11 mouse cellular contexts compared by ENCODE assay signal in the genomic region with DNA sequence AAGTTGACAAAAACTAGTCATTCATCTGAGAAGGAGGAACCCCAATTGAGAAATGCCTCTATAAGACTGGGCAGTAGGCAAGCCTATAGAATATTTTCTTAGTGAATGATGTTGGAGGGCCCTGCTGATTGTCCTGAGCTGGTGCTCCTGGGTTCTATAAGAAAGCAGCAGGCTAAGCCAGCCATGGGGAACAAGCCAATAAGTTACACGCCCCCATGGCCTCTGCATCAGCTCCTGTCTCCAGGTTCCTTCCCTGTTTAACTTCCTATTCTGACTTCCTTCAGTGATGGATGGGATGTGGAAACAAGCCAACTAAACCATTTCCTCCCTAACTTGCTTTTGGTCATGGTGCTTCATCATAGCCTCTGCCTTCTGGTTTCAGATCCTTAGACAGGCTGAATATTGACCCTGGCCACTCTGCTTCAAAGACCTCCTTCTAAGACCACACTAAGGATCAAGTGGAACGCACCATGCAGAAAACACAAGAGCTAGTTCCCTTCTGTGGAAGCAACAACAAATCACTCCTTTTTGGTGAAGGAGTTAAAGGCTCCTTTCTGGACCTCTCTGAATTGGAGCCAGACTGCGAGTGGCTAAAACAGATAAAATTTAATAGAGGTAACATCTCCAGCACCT.
DNase-seq lines count a peak whose midpoint lies in the region; ATAC-seq lines count a peak whose summit lies in the region.
"Had no signal": no experiment of that assay in that cellular context is flagged by ENCODE, and none has a peak within 500 bp of the region (broad histone marks: within the 10 kb centered on the region; RNA-seq: fewer than 3 reads in every experiment).

No protein-coding gene starts in this region.

- 40% methylated on average over 3 of the region's 3 CpGs for WGBS in liver, embryonic 16.5 days (ENCODE audit: insufficient replicate concordance)
- 45% methylated on average over 3 of the region's 3 CpGs for WGBS in liver, embryonic 12.5 days (ENCODE audit: insufficient replicate concordance)
- WGBS in kidney, embryonic 15.5 days: 42% methylated on average over 3 of the region's 3 CpGs

- peak; percentile 31 for DNase-seq in NIH3T3 (ENCODE audit: low read depth)
- DNase-seq in adrenal gland, postnatal 14 days: no peak
- DNase-seq: adrenal gland, adult 8-10 months; cerebellum, postnatal 36 days; heart, postnatal 14 days had no signal

- no peaks in the 10 kb centered on the region; the same call in none of the 2 replicates for H3K4me1 ChIP-seq in liver, embryonic 16.5 days (ENCODE audit: control insufficient read depth, low read depth, low read length)
- peaks cover 5% of the 10 kb centered on the region for H3K4me1 ChIP-seq in liver, embryonic 12.5 days
- H3K4me1 ChIP-seq in kidney, embryonic 15.5 days: peaks cover 32% of the 10 kb centered on the region

- H3K4me3 ChIP-seq in liver, embryonic 16.5 days (ENCODE audit: low read depth, low read length): no peak overlapping the region
- no peak overlapping the region for H3K4me3 ChIP-seq in liver, embryonic 12.5 days
- H3K4me3 ChIP-seq in kidney, embryonic 15.5 days (replicated peaks): no peak overlapping the region
- H3K4me3 ChIP-seq: embryonic facial prominence, embryonic 12.5 days had no signal

- no peaks in the 10 kb centered on the region for H3K36me3 ChIP-seq in liver, embryonic 16.5 days (ENCODE audit: control insufficient read depth, insufficient read depth)
- no peaks in the 10 kb centered on the region for H3K36me3 ChIP-seq in liver, embryonic 12.5 days
- H3K36me3 ChIP-seq in kidney, embryonic 15.5 days: no peaks in the 10 kb centered on the region
- H3K36me3 ChIP-seq: embryonic facial prominence, embryonic 12.5 days had no signal

- no peak overlapping the region for H3K9ac ChIP-seq in liver, embryonic 16.5 days (ENCODE audit: low read depth, low read length)
- no peak overlapping the region for H3K9ac ChIP-seq in liver, embryonic 12.5 days
- H3K9ac ChIP-seq in kidney, embryonic 15.5 days: no peak overlapping the region
- H3K9ac ChIP-seq: embryonic facial prominence, embryonic 12.5 days had no signal

- no peak overlapping the region for H3K4me2 ChIP-seq in liver, embryonic 16.5 days (ENCODE audit: low read depth, low read length)
- H3K4me2 ChIP-seq in liver, embryonic 12.5 days: no peak overlapping the region
- H3K4me2 ChIP-seq in kidney, embryonic 15.5 days: no peak overlapping the region
- H3K4me2 ChIP-seq: embryonic facial prominence, embryonic 12.5 days had no signal

- no peak overlapping the region for H3K27ac ChIP-seq in liver, embryonic 16.5 days (ENCODE audit: low read length)
- no peak overlapping the region for H3K27ac ChIP-seq in liver, embryonic 12.5 days
- peak overlapping the region; percentile 42; the same call in 1 of the 2 replicates for H3K27ac ChIP-seq in kidney, embryonic 15.5 days
- H3K27ac ChIP-seq: embryonic facial prominence, embryonic 12.5 days had no signal

- no peaks in the 10 kb centered on the region for H3K9me3 ChIP-seq in liver, embryonic 16.5 days (replicated peaks; ENCODE audit: control insufficient read depth, low read length)
- H3K9me3 ChIP-seq in liver, embryonic 12.5 days (replicated peaks): no peaks in the 10 kb centered on the region
- H3K9me3 ChIP-seq in kidney, embryonic 15.5 days (replicated peaks): no peaks in the 10 kb centered on the region
- H3K9me3 ChIP-seq: embryonic facial prominence, embryonic 12.5 days had no signal

- ATAC-seq in liver, embryonic 16.5 days (ENCODE audit: low read depth): peak; percentile 25; the same call in 1 of the 2 replicates
- no peak for ATAC-seq in liver, embryonic 12.5 days
- no peak for ATAC-seq in kidney, embryonic 15.5 days (replicated peaks; ENCODE audit: low FRiP score)
- ATAC-seq in monocyte, adult 5-6 weeks (replicated peaks; ENCODE audit: insufficient number of reproducible peaks, low FRiP score, low TSS enrichment, poor library complexity, severe bottlenecking): peak; percentile 67
- ATAC-seq in megakaryocyte-erythroid progenitor cell, adult 5-6 weeks (replicated peaks; ENCODE audit: low FRiP score, low TSS enrichment, poor library complexity, severe bottlenecking): no peak

- H3K27me3 ChIP-seq in liver, embryonic 16.5 days (ENCODE audit: control insufficient read depth, insufficient read depth, low read depth, low read length): no peaks in the 10 kb centered on the region
- H3K27me3 ChIP-seq in liver, embryonic 12.5 days (replicated peaks): no peaks in the 10 kb centered on the region
- H3K27me3 ChIP-seq in kidney, embryonic 15.5 days: no peaks in the 10 kb centered on the region
- H3K27me3 ChIP-seq: embryonic facial prominence, embryonic 12.5 days had no signal

Comparison
In these comparisons a context has a peak if more than half of its experiments do, and no peak if none do; other contexts are left out.
1. ATAC-seq: peak in liver, embryonic 16.5 days (single experiment) and monocyte, adult 5-6 weeks (single experiment); none in liver, embryonic 12.5 days (single experiment), kidney, embryonic 15.5 days (single experiment) and megakaryocyte-erythroid progenitor cell, adult 5-6 weeks (single experiment).